Mouse (Mus musculus) embryonic facial prominence, embryonic 12.5 days (tissue): ENCODE measurements around the gene Chmp6. TPM values are rescaled to one million over a fixed set of nuclear protein-coding genes. Genes with fewer than 3 reads are reported as not detected.

Experiments
- ATAC-seq: fragments of 200-750 bp; cut with Nextera tagmentation; 2 replicates; pipeline ENCODE4 v1.8.0; 2017; ENCODE audit not compliant: insufficient number of reproducible peaks, insufficient read depth, low FRiP score, low TSS enrichment
- H3K27ac ChIP-seq: fragments of 300-500 bp; sonication (generic); 2 replicates; pipeline ENCODE4 v1.5.1; 2016; ENCODE audit warnings: mild to moderate bottlenecking
- H3K27me3 ChIP-seq: fragments of 300-500 bp; sonication (generic); 2 replicates; pipeline ENCODE4 v1.6.1; 2016; ENCODE audit warnings: mild to moderate bottlenecking, moderate library complexity
- H3K36me3 ChIP-seq: fragments of 300-500 bp; sonication (generic); 2 replicates; pipeline ENCODE4 v1.6.1; 2016; ENCODE audit warnings: mild to moderate bottlenecking
- H3K4me1 ChIP-seq: fragments of 300-500 bp; sonication (generic); 2 replicates; pipeline ENCODE4 v1.6.1; 2016
- H3K4me2 ChIP-seq: fragments of 300-500 bp; sonication (generic); replicated peaks from 2 replicates; pipeline ENCODE4 v1.6.1; 2016; ENCODE audit warnings: mild to moderate bottlenecking, moderate library complexity
- H3K4me3 ChIP-seq: fragments of 300-500 bp; sonication (generic); 2 replicates; pipeline ENCODE4 v1.5.1; 2016; ENCODE audit warnings: mild to moderate bottlenecking
- H3K9ac ChIP-seq: fragments of 300-500 bp; sonication (generic); 2 replicates; pipeline ENCODE4 v1.6.1; 2016; ENCODE audit warnings: mild to moderate bottlenecking, moderate library complexity
- H3K9me3 ChIP-seq: fragments of 300-500 bp; sonication (generic); 2 replicates; pipeline ENCODE4 v1.6.1; 2016; ENCODE audit warnings: mild to moderate bottlenecking, moderate library complexity
- WGBS: fragments of 180-500 bp; shearing (Covaris S2); methylation state at CpG from one replicate; pipeline ENCODE4 v1.1.7; 2016; 5-methylcytosine and 5-hydroxymethylcytosine counted together
- polyA plus RNA-seq: library from polyadenylated mRNA; unstranded; fragments of >200 nt; fragmentation: Nextera tagmentation; extraction: Ambion mirVana; gene quantifications from 2 replicates; pipeline ENCODE4 v1.2.1, GENCODE M21; 2016

Gene Chmp6
- polyA plus RNA-seq, 1 experiment from 2014 or later = 110 TPM

GRCm38 (mm10) chr11:119928023-119928681 is 14.9 kb downstream of the Chmp6 start:
- H3K4me1 ChIP-seq = peaks cover 5% of the 10 kb centered on the region; the same call in 1 of the 2 replicates
- peaks cover 4% of the 10 kb centered on the region; the same call in 1 of the 2 replicates for H3K9me3 ChIP-seq
- H3K9ac ChIP-seq = no peak overlapping the region
- H3K27me3 ChIP-seq = no peaks in the 10 kb centered on the region
- no peak for ATAC-seq
- H3K27ac ChIP-seq = no peak overlapping the region
- 72% methylated on average over 16 of the region's 16 CpGs for WGBS
- no peaks in the 10 kb centered on the region for H3K36me3 ChIP-seq
- H3K4me2 ChIP-seq = no peak overlapping the region
- no peak overlapping the region for H3K4me3 ChIP-seq

GRCm38 (mm10) chr11:119929603-119930265 is 16.5 kb downstream of the Chmp6 start:
- Histone ChIP-seq H3K4me2 (no peak overlapping the region), H3K36me3 (no peaks in the 10 kb centered on the region), H3K4me1 (peaks cover 5% of the 10 kb centered on the region; the same call in 1 of the 2 replicates), H3K4me3 (no peak overlapping the region), H3K27me3 (no peaks in the 10 kb centered on the region), H3K9me3 (peaks cover 4% of the 10 kb centered on the region; the same call in 1 of the 2 replicates), H3K27ac (no peak overlapping the region), H3K9ac (no peak overlapping the region)
- no peak for ATAC-seq
- WGBS = 81% methylated on average over 6 of the region's 6 CpGs

GRCm38 (mm10) chr11:119931809-119932208 is 18.6 kb downstream of the Chmp6 start:
- Histone ChIP-seq H3K9ac (no peak overlapping the region), H3K27ac (peak overlapping the region; percentile 20; the same call in 1 of the 2 replicates), H3K36me3 (no peaks in the 10 kb centered on the region), H3K27me3 (no peaks in the 10 kb centered on the region), H3K4me3 (no peak overlapping the region), H3K4me2 (0 out of 2 replicates have a peak overlapping the region, but pooled peaks have one; percentile 0), H3K4me1 (peaks cover 17% of the 10 kb centered on the region), H3K9me3 (peaks cover 4% of the 10 kb centered on the region; the same call in 1 of the 2 replicates)
- ATAC-seq = no peak
- 68% methylated on average over 10 of the region's 10 CpGs for WGBS

- H3K9me3 ChIP-seq = peaks cover 4% of the 10 kb centered on the region; the same call in 1 of the 2 replicates
- no peaks in the 10 kb centered on the region for H3K27me3 ChIP-seq
- 51% methylated on average over 4 of the region's 4 CpGs for WGBS
- H3K4me1 ChIP-seq = peaks cover 30% of the 10 kb centered on the region
- no peak overlapping the region for H3K4me2 ChIP-seq
- no peak overlapping the region for H3K4me3 ChIP-seq
- H3K27ac ChIP-seq = no peak overlapping the region
- H3K9ac ChIP-seq = no peak overlapping the region
- no peak for ATAC-seq
- H3K36me3 ChIP-seq = no peaks in the 10 kb centered on the region
These were observed 19.9 kb downstream of the Chmp6 start for GRCm38 (mm10) chr11:119933142-119933541.

- Histone ChIP-seq H3K27ac (no peak overlapping the region), H3K9ac (no peak overlapping the region), H3K9me3 (peaks cover 4% of the 10 kb centered on the region; the same call in 1 of the 2 replicates), H3K4me1 (peaks cover 39% of the 10 kb centered on the region), H3K36me3 (no peaks in the 10 kb centered on the region), H3K4me3 (no peak overlapping the region), H3K27me3 (no peaks in the 10 kb centered on the region), H3K4me2 (no peak overlapping the region)
- no peak for ATAC-seq
- WGBS = 76% methylated on average over 8 of the region's 8 CpGs
These were observed 20.8 kb downstream of the Chmp6 start for GRCm38 (mm10) chr11:119933819-119934583.

- WGBS = 69% methylated on average over 8 of the region's 8 CpGs
- no peak overlapping the region for H3K27ac ChIP-seq
- no peak overlapping the region for H3K4me3 ChIP-seq
- no peak overlapping the region for H3K9ac ChIP-seq
- no peak overlapping the region for H3K4me2 ChIP-seq
- no peaks in the 10 kb centered on the region for H3K36me3 ChIP-seq
- peaks cover 47% of the 10 kb centered on the region for H3K4me1 ChIP-seq
- peaks cover 4% of the 10 kb centered on the region; the same call in 1 of the 2 replicates for H3K9me3 ChIP-seq
- ATAC-seq = no peak
- peaks cover 3% of the 10 kb centered on the region; the same call in 1 of the 2 replicates for H3K27me3 ChIP-seq
These were observed 21.5 kb downstream of the Chmp6 start for GRCm38 (mm10) chr11:119934773-119935172.

GRCm38 (mm10) chr11:119935457-119935856 is 22.2 kb downstream of the Chmp6 start:
- peaks cover 54% of the 10 kb centered on the region for H3K4me1 ChIP-seq
- H3K4me2 ChIP-seq = no peak overlapping the region
- no peak overlapping the region for H3K9ac ChIP-seq
- no peaks in the 10 kb centered on the region for H3K36me3 ChIP-seq
- H3K9me3 ChIP-seq = peaks cover 4% of the 10 kb centered on the region; the same call in 1 of the 2 replicates
- H3K4me3 ChIP-seq = no peak overlapping the region
- 18% methylated on average over 6 of the region's 6 CpGs for WGBS
- H3K27me3 ChIP-seq = peaks cover 3% of the 10 kb centered on the region; the same call in 1 of the 2 replicates
- no peak overlapping the region for H3K27ac ChIP-seq
- no peak for ATAC-seq

GRCm38 (mm10) chr11:119936456-119936855 is 23.2 kb downstream of the Chmp6 start:
- Histone ChIP-seq H3K9ac (no peak overlapping the region), H3K4me2 (0 out of 2 replicates have a peak overlapping the region, but pooled peaks have one; percentile 1), H3K27ac (peak overlapping the region; percentile 25), H3K4me1 (peaks cover 59% of the 10 kb centered on the region), H3K27me3 (peaks cover 3% of the 10 kb centered on the region; the same call in 1 of the 2 replicates), H3K4me3 (no peak overlapping the region), H3K36me3 (no peaks in the 10 kb centered on the region), H3K9me3 (no peaks in the 10 kb centered on the region)
- 64% methylated on average over 2 of the region's 2 CpGs for WGBS
- ATAC-seq = no peak

GRCm38 (mm10) chr11:119937216-119937615 is 24.0 kb downstream of the Chmp6 start:
- Histone ChIP-seq H3K4me2 (no peak overlapping the region), H3K36me3 (no peaks in the 10 kb centered on the region), H3K9me3 (no peaks in the 10 kb centered on the region), H3K27ac (peak overlapping the region; percentile 25), H3K4me3 (no peak overlapping the region), H3K4me1 (peaks cover 62% of the 10 kb centered on the region), H3K9ac (no peak overlapping the region), H3K27me3 (peaks cover 3% of the 10 kb centered on the region; the same call in 1 of the 2 replicates)
- WGBS = 35% methylated on average over 12 of the region's 12 CpGs
- 0 out of 2 replicates have a peak, but pooled peaks have one; percentile 55 for ATAC-seq

- no peak for ATAC-seq
These were observed 24.7 kb downstream of the Chmp6 start for GRCm38 (mm10) chr11:119937772-119938502.

More at GRCm38 (mm10) chr11:119937772-119938502, 24.7 kb downstream of the Chmp6 start:
- Histone ChIP-seq H3K4me3 (no peak overlapping the region), H3K9me3 (no peaks in the 10 kb centered on the region), H3K9ac (no peak overlapping the region), H3K27me3 (peaks cover 3% of the 10 kb centered on the region; the same call in 1 of the 2 replicates), H3K4me1 (peaks cover 60% of the 10 kb centered on the region), H3K36me3 (no peaks in the 10 kb centered on the region), H3K27ac (0 out of 2 replicates have a peak overlapping the region, but pooled peaks have one; percentile 25), H3K4me2 (no peak overlapping the region)
- 62% methylated on average over 19 of the region's 19 CpGs for WGBS
